Mouse (Mus musculus): ENCODE measurements at regions not wholly inside any gene's neighbourhood (a gene's known extent, or its start where the extent isn't known, plus 50 kb on each side); places are given as distances from the start of the nearest gene placed in this dataset.

- DNase-seq = no peak
Observed at GRCm38 (mm10) chr12:51118781-51119180, 229.1 kb upstream of the G2e3 start.

- DNase-seq = peak; percentile 78 to 85
Observed at GRCm38 (mm10) chr12:51118021-51118694, 229.7 kb upstream of the G2e3 start.

- no peak for DNase-seq
Observed at GRCm38 (mm10) chr12:51117436-51118020, 230.3 kb upstream of the G2e3 start.

- no peak for DNase-seq
Observed at GRCm38 (mm10) chr12:51111811-51112210, 236.1 kb upstream of the G2e3 start.

- no peak for DNase-seq
Observed at GRCm38 (mm10) chr12:51108044-51108443, 239.8 kb upstream of the G2e3 start.

- DNase-seq = no peak
Observed at GRCm38 (mm10) chr12:51103541-51104042, 244.3 kb upstream of the G2e3 start.

GRCm38 (mm10) chr12:51101636-51102035 is 246.2 kb upstream of the G2e3 start:
- no peak for DNase-seq

- DNase-seq = no peak
Observed at GRCm38 (mm10) chr12:51100868-51101267, 247.0 kb upstream of the G2e3 start.

GRCm38 (mm10) chr12:51095974-51096373 is 251.9 kb upstream of the G2e3 start:
- no peak for DNase-seq

GRCm38 (mm10) chr12:51089324-51089723 is 258.5 kb upstream of the G2e3 start:
- DNase-seq = no peak

GRCm38 (mm10) chr12:51081809-51082208 is 266.1 kb upstream of the G2e3 start:
- DNase-seq = no peak

GRCm38 (mm10) chr12:51073503-51073902 is 274.4 kb upstream of the G2e3 start:
- DNase-seq = no peak

GRCm38 (mm10) chr12:51060931-51061330 is 286.9 kb upstream of the G2e3 start:
- DNase-seq = no peak

GRCm38 (mm10) chr12:51058569-51058968 is 289.3 kb upstream of the G2e3 start:
- DNase-seq = peak; percentile 47 to 61

GRCm38 (mm10) chr12:51058104-51058503 is 289.8 kb upstream of the G2e3 start:
- no peak for DNase-seq

- no peak for DNase-seq
Observed at GRCm38 (mm10) chr12:51047116-51047515, 300.7 kb upstream of the G2e3 start.

GRCm38 (mm10) chr12:51045437-51045836 is 302.4 kb upstream of the G2e3 start:
- no peak for DNase-seq

GRCm38 (mm10) chr12:51045020-51045419 is 302.8 kb upstream of the G2e3 start:
- no peak for DNase-seq

- no peak for DNase-seq
Observed at GRCm38 (mm10) chr12:51032193-51032592, 315.7 kb upstream of the G2e3 start.

GRCm38 (mm10) chr12:51028601-51029174 is 319.2 kb upstream of the G2e3 start:
- DNase-seq = no peak

- DNase-seq = no peak
Observed at GRCm38 (mm10) chr12:51026046-51026445, 321.8 kb upstream of the G2e3 start.

GRCm38 (mm10) chr12:51025531-51025930 is 322.3 kb upstream of the G2e3 start:
- DNase-seq = no peak

GRCm38 (mm10) chr12:51024057-51024743 is 323.7 kb upstream of the G2e3 start:
- no peak for DNase-seq

- no peak for DNase-seq
Observed at GRCm38 (mm10) chr12:51018185-51018584, 329.7 kb upstream of the G2e3 start.

All from cerebellum, postnatal 25 days (tissue).